Mouse (Mus musculus): ENCODE data around the gene Fam110a. TPM values are rescaled to one million over a fixed set of nuclear protein-coding genes. Genes with fewer than 3 reads are reported as not detected.

Fam110a gene
- polyA plus RNA-seq, 1 experiment: 9.0 TPM

- DNase-seq (ENCODE audit: low read depth in 1 of 2, low spot score in 2 of 2): no peak
- 51% methylated on average over 5 of the region's 5 CpGs for WGBS
- no peak overlapping the region for H3K4me3 ChIP-seq (ENCODE audit: extremely low read depth, insufficient read depth, insufficient read length)
- peaks cover 3% of the 10 kb centered on the region; the same call in 1 of the 2 replicates for H3K4me1 ChIP-seq (ENCODE audit: control insufficient read depth, insufficient read depth, insufficient read length)
- H3K27me3 ChIP-seq (ENCODE audit: control insufficient read depth, insufficient read depth, low read length): no peaks in the 10 kb centered on the region
- TF ChIP-seq CTCF (IDR thresholded peaks at IDR 0.05; ENCODE audit: extremely low read depth, insufficient read depth, insufficient read length, insufficient replicate concordance) (no peak), POLR2A (IDR thresholded peaks at IDR 0.05; ENCODE audit: low read depth, low read length) (no peak)
- H3K27ac ChIP-seq (ENCODE audit: insufficient read depth, low read length): no peak overlapping the region
- no peaks in the 10 kb centered on the region for H3K36me3 ChIP-seq (ENCODE audit: control insufficient read depth, insufficient read depth, low read length)
Observed at GRCm38 (mm10) chr2:151939651-151940420, 40.2 kb downstream of the Fam110a start.

DNA sequence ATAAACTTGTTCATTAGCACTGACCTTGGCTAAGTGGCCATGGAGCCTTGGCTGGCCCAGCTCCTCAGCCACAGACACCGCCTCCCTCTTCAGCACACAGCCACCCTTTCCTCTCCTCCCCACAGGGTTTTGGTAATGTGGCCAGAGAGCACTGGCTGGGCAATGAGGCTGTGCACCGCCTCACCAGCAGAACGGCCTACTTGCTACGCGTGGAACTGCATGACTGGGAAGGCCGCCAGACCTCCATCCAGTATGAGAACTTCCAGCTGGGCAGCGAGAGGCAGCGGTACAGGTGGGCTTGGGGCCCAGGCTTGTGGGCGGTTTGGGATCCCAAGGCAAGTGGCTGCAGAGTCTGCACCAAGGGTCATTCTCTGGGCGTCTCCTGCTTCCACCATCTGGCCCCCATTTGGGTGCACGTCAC is 41.2 kb downstream of the Fam110a start:
- Histone ChIP-seq H3K36me3 (ENCODE audit: control insufficient read depth, insufficient read depth, low read length) (no peaks in the 10 kb centered on the region), H3K27me3 (ENCODE audit: control insufficient read depth, insufficient read depth, low read length) (no peaks in the 10 kb centered on the region), H3K27ac (ENCODE audit: insufficient read depth, low read length) (no peak overlapping the region), H3K4me3 (ENCODE audit: extremely low read depth, insufficient read depth, insufficient read length) (no peak overlapping the region), H3K4me1 (ENCODE audit: control insufficient read depth, insufficient read depth, insufficient read length) (peaks cover 1% of the 10 kb centered on the region; the same call in 1 of the 2 replicates)
- no peak for DNase-seq (ENCODE audit: low read depth in 1 of 2, low spot score in 2 of 2)
- TF ChIP-seq POLR2A (IDR thresholded peaks at IDR 0.05; ENCODE audit: low read depth, low read length) (no peak), CTCF (IDR thresholded peaks at IDR 0.05; ENCODE audit: extremely low read depth, insufficient read depth, insufficient read length, insufficient replicate concordance) (no peak)
- WGBS: 75% methylated on average over 11 of the region's 11 CpGs

GRCm38 (mm10) chr2:151937893-151938292 is 42.1 kb downstream of the Fam110a start:
- no peak for DNase-seq (ENCODE audit: low read depth in 1 of 2, low spot score in 2 of 2)
- no peaks in the 10 kb centered on the region for H3K4me1 ChIP-seq (ENCODE audit: control insufficient read depth, insufficient read depth, insufficient read length)
- WGBS: 9% methylated on average over 3 of the region's 3 CpGs
- no peak overlapping the region for H3K4me3 ChIP-seq (ENCODE audit: extremely low read depth, insufficient read depth, insufficient read length)
- no peak for TF ChIP-seq POLR2A (IDR thresholded peaks at IDR 0.05; ENCODE audit: low read depth, low read length)
- no peak for TF ChIP-seq CTCF (IDR thresholded peaks at IDR 0.05; ENCODE audit: extremely low read depth, insufficient read depth, insufficient read length, insufficient replicate concordance)
- no peaks in the 10 kb centered on the region for H3K36me3 ChIP-seq (ENCODE audit: control insufficient read depth, insufficient read depth, low read length)
- no peaks in the 10 kb centered on the region for H3K27me3 ChIP-seq (ENCODE audit: control insufficient read depth, insufficient read depth, low read length)
- no peak overlapping the region for H3K27ac ChIP-seq (ENCODE audit: insufficient read depth, low read length)

DNA sequence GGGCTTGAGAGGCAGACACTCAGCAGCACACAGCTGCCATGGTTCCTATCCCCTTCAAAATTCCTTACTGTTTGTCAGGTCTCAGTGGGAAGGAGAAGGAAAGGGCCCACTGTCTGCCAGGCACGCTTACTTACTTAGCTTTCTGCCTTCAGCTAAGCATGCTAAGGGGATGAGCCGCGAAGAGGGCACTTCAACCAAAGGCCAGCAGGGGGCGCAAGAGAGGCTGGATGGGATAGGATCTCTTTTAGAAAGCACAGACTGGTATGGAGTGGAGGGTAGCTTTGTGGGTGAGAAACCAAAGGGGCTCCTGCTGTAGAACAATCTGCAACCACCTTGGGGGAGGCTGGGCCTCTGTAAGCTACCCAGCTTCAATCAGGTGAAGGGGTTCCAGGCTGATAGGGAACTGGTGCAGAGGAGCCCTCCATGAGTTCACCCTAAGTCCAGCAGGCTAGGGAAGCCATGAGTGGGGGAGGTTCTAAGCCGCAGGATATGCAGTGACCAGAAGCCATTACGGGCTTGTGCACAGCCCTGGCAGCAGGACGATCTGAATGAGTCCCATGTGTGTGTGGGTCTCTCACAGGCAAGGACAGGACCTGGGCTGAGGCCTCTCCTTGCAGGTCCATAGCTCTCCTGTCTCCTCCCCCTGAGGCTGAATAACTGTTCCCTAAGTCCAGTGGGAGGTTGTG is 49.5 kb downstream of the Fam110a start:
- WGBS: 35% methylated on average over 7 of the region's 7 CpGs
- peak; percentile 91; the same call in 1 of the 2 replicates for TF ChIP-seq CTCF (IDR thresholded peaks at IDR 0.05; ENCODE audit: extremely low read depth, insufficient read depth, insufficient read length, insufficient replicate concordance)
- no peak for TF ChIP-seq POLR2A (IDR thresholded peaks at IDR 0.05; ENCODE audit: low read depth, low read length)
- H3K27me3 ChIP-seq (ENCODE audit: control insufficient read depth, insufficient read depth, low read length): no peaks in the 10 kb centered on the region
- DNase-seq (ENCODE audit: low read depth in 1 of 2, low spot score in 2 of 2): peak; percentile 25 to 74
- H3K27ac ChIP-seq (ENCODE audit: insufficient read depth, low read length): no peak overlapping the region
- no peak overlapping the region for H3K4me3 ChIP-seq (ENCODE audit: extremely low read depth, insufficient read depth, insufficient read length)
- H3K4me1 ChIP-seq (ENCODE audit: control insufficient read depth, insufficient read depth, insufficient read length): no peaks in the 10 kb centered on the region
- H3K36me3 ChIP-seq (ENCODE audit: control insufficient read depth, insufficient read depth, low read length): no peaks in the 10 kb centered on the region

- Histone ChIP-seq H3K36me3 (ENCODE audit: control insufficient read depth, insufficient read depth, low read length) (no peaks in the 10 kb centered on the region), H3K27me3 (ENCODE audit: control insufficient read depth, insufficient read depth, low read length) (no peaks in the 10 kb centered on the region), H3K27ac (ENCODE audit: insufficient read depth, low read length) (no peak overlapping the region), H3K4me3 (ENCODE audit: extremely low read depth, insufficient read depth, insufficient read length) (no peak overlapping the region), H3K4me1 (ENCODE audit: control insufficient read depth, insufficient read depth, insufficient read length) (no peaks in the 10 kb centered on the region)
- 95% methylated on average over 11 of the region's 11 CpGs for WGBS
- no peak for TF ChIP-seq POLR2A (IDR thresholded peaks at IDR 0.05; ENCODE audit: low read depth, low read length)
- DNase-seq (ENCODE audit: low read depth in 1 of 2, low spot score in 2 of 2): no peak
Observed at GRCm38 (mm10) chr2:151927103-151927502, 52.9 kb downstream of the Fam110a start.

DNA sequence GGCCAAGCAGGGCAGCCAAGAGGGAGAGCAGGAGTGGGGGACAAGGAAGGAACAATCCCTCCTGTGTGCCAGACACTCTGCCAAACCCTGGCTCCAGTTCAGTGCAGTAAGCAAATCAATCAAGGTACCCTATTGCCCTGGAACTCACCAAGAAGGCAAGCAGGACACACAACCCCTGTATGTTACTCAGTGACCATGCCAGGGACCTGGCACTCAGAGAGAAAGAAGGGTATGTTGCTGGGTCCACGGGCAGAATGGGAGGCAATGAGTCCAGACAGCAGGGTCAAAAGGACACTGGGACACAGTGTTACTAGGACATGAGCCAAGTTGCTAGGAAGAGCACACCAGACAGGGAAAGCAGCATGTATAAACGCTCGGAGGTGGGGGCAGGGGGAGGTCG is 54.3 kb downstream of the Fam110a start:
- Histone ChIP-seq H3K36me3 (ENCODE audit: control insufficient read depth, insufficient read depth, low read length) (no peaks in the 10 kb centered on the region), H3K4me3 (ENCODE audit: extremely low read depth, insufficient read depth, insufficient read length) (no peak overlapping the region), H3K27me3 (ENCODE audit: control insufficient read depth, insufficient read depth, low read length) (no peaks in the 10 kb centered on the region), H3K27ac (ENCODE audit: insufficient read depth, low read length) (no peak overlapping the region), H3K4me1 (ENCODE audit: control insufficient read depth, insufficient read depth, insufficient read length) (no peaks in the 10 kb centered on the region)
- no peak for DNase-seq (ENCODE audit: low read depth in 1 of 2, low spot score in 2 of 2)
- TF ChIP-seq POLR2A (IDR thresholded peaks at IDR 0.05; ENCODE audit: low read depth, low read length) (no peak), CTCF (IDR thresholded peaks at IDR 0.05; ENCODE audit: extremely low read depth, insufficient read depth, insufficient read length, insufficient replicate concordance) (no peak)
- WGBS: 76% methylated on average over 4 of the region's 4 CpGs

GRCm38 (mm10) chr2:151924276-151924675 is 55.7 kb downstream of the Fam110a start:
- WGBS: 86% methylated on average over 7 of the region's 7 CpGs
- Histone ChIP-seq H3K4me1 (ENCODE audit: control insufficient read depth, insufficient read depth, insufficient read length) (no peaks in the 10 kb centered on the region), H3K36me3 (ENCODE audit: control insufficient read depth, insufficient read depth, low read length) (no peaks in the 10 kb centered on the region), H3K27me3 (ENCODE audit: control insufficient read depth, insufficient read depth, low read length) (no peaks in the 10 kb centered on the region), H3K27ac (ENCODE audit: insufficient read depth, low read length) (no peak overlapping the region), H3K4me3 (ENCODE audit: extremely low read depth, insufficient read depth, insufficient read length) (no peak overlapping the region)
- no peak for DNase-seq (ENCODE audit: low read depth in 1 of 2, low spot score in 2 of 2)
- no peak for TF ChIP-seq CTCF (IDR thresholded peaks at IDR 0.05; ENCODE audit: extremely low read depth, insufficient read depth, insufficient read length, insufficient replicate concordance)
- TF ChIP-seq POLR2A (IDR thresholded peaks at IDR 0.05; ENCODE audit: low read depth, low read length): no peak
